Mouse (Mus musculus) stomach, postnatal 0 days (tissue): Measurements from ENCODE around the gene Ndufa8. TPM values are rescaled to one million over a fixed set of nuclear protein-coding genes. Genes with fewer than 3 reads are reported as not detected.

ENCODE experiments used
- ATAC-seq: fragments of 200-750 bp; cut with Nextera tagmentation; 2 replicates; pipeline ENCODE4 v1.8.0; 2017; ENCODE audit not compliant: low FRiP score, low TSS enrichment
- DNase-seq: peaks from one replicate; pipeline ENCODE4 v3.0.0-alpha.2; 2016; ENCODE audit warnings: low spot score
- H3K27ac ChIP-seq: fragments of 300-500 bp; sonication (generic); replicated peaks from 2 replicates; pipeline ENCODE4 v1.5.1; 2014; ENCODE audit warnings: mild to moderate bottlenecking, control low read depth
- H3K27me3 ChIP-seq: fragments of 300-500 bp; sonication (generic); 2 replicates; pipeline ENCODE4 v1.6.1; 2014; ENCODE audit warnings: low read length; ENCODE audit not compliant: control insufficient read depth, insufficient read depth
- H3K36me3 ChIP-seq: fragments of 300-500 bp; sonication (generic); 2 replicates; pipeline ENCODE4 v1.6.1; 2014; ENCODE audit warnings: low read length, mixed read lengths; ENCODE audit not compliant: control insufficient read depth, insufficient read depth
- H3K4me1 ChIP-seq: fragments of 300-500 bp; sonication (generic); replicated peaks from 2 replicates; pipeline ENCODE4 v1.6.1; 2014; ENCODE audit warnings: antibody characterized with exemption; ENCODE audit not compliant: control insufficient read depth, insufficient read depth
- H3K4me2 ChIP-seq: fragments of 300-500 bp; sonication (generic); replicated peaks from 2 replicates; pipeline ENCODE4 v1.6.1; 2014; ENCODE audit warnings: low read depth, mild to moderate bottlenecking, control low read depth, moderate library complexity
- H3K4me3 ChIP-seq: fragments of 300-500 bp; sonication (generic); 2 replicates; pipeline ENCODE4 v1.5.1; 2014; ENCODE audit warnings: low read depth, low read length, control low read depth
- H3K9ac ChIP-seq: fragments of 300-500 bp; sonication (generic); 2 replicates; pipeline ENCODE4 v1.6.1; 2014; ENCODE audit warnings: mild to moderate bottlenecking, low read length, control low read depth, mixed read lengths
- H3K9me3 ChIP-seq: fragments of 300-500 bp; sonication (generic); 2 replicates; pipeline ENCODE4 v1.6.1; 2016; ENCODE audit warnings: low read length; ENCODE audit not compliant: control insufficient read depth
- CTCF ChIP-seq: IDR thresholded peaks from 2 replicates; pipeline ENCODE4 v1.5.1; 2016; ENCODE audit warnings: antibody characterized with exemption, low read depth, mild to moderate bottlenecking, moderate library complexity
- EP300 ChIP-seq: optimal IDR thresholded peaks from 2 replicates; pipeline ENCODE3; 2016; ENCODE audit warnings: antibody characterized with exemption
- WGBS: fragments of 180-500 bp; shearing (Covaris S2); extraction: QIAGEN DNeasy Blood & Tissue Kit; methylation state at CpG from one replicate; pipeline ENCODE4 v1.1.7; 2014; 5-methylcytosine and 5-hydroxymethylcytosine counted together
- polyA plus RNA-seq: library from polyadenylated mRNA; unstranded; fragments of >200 nt; fragmentation: Nextera tagmentation; extraction: Ambion mirVana; gene quantifications from 2 replicates; pipeline ENCODE4 v1.2.1, GENCODE M21; 2015

Gene Ndufa8
- polyA plus RNA-seq, 1 experiment from 2014 or later = 237 TPM

GRCm38 (mm10) chr2:35994303-35994702 is 54.9 kb downstream of the Ndufa8 start:
- no peak overlapping the region for H3K4me2 ChIP-seq
- H3K27ac ChIP-seq = no peak overlapping the region
- TF ChIP-seq EP300 = no peak
- TF ChIP-seq CTCF = no peak
- no peaks in the 10 kb centered on the region for H3K36me3 ChIP-seq
- DNase-seq (no peak), ATAC-seq (no peak)
- 54% methylated on average over 6 of the region's 6 CpGs for WGBS
- H3K27me3 ChIP-seq = no peaks in the 10 kb centered on the region
- H3K9me3 ChIP-seq = no peaks in the 10 kb centered on the region
- no peak overlapping the region for H3K9ac ChIP-seq
- no peaks in the 10 kb centered on the region for H3K4me1 ChIP-seq
- no peak overlapping the region for H3K4me3 ChIP-seq

GRCm38 (mm10) chr2:35993481-35993880 is 55.7 kb downstream of the Ndufa8 start:
- H3K4me3 ChIP-seq = no peak overlapping the region
- DNase-seq = no peak

GRCm38 (mm10) chr2:35992259-35992658 is 56.9 kb downstream of the Ndufa8 start:
- no peak for TF ChIP-seq EP300
- WGBS = 90% methylated on average over 3 of the region's 3 CpGs
- Histone ChIP-seq H3K27me3 (no peaks in the 10 kb centered on the region), H3K4me1 (no peaks in the 10 kb centered on the region), H3K9me3 (no peaks in the 10 kb centered on the region), H3K4me3 (no peak overlapping the region), H3K9ac (no peak overlapping the region), H3K36me3 (no peaks in the 10 kb centered on the region), H3K4me2 (no peak overlapping the region), H3K27ac (no peak overlapping the region)
- DNase-seq = no peak
- no peak for ATAC-seq

More at GRCm38 (mm10) chr2:35993481-35993880, 55.7 kb downstream of the Ndufa8 start:
- no peaks in the 10 kb centered on the region for H3K36me3 ChIP-seq
- H3K4me2 ChIP-seq = no peak overlapping the region
- TF ChIP-seq CTCF = no peak
- no peak for TF ChIP-seq EP300
- WGBS = 81% methylated on average over 2 of the region's 2 CpGs
- no peak overlapping the region for H3K27ac ChIP-seq
- H3K4me1 ChIP-seq = no peaks in the 10 kb centered on the region
- H3K27me3 ChIP-seq = no peaks in the 10 kb centered on the region
- H3K9ac ChIP-seq = no peak overlapping the region
- no peak for ATAC-seq
- no peaks in the 10 kb centered on the region for H3K9me3 ChIP-seq

Other genes starting within 250 kb of the Ndufa8 start
- gene Ttll11, start 69.5 kb downstream of the Ndufa8 start, polyA plus RNA-seq = 0.55 and 0.91 TPM in 2 replicates
- not detected in 2 replicates for gene Morn5, start 52 bp upstream of the Ndufa8 start, polyA plus RNA-seq
- 0.41 and 0.79 TPM in 2 replicates for gene Lhx6, start 56.0 kb upstream of the Ndufa8 start, polyA plus RNA-seq
- 19.2 and 21.0 TPM in 2 replicates for gene Mrrf, start 87.0 kb upstream of the Ndufa8 start, polyA plus RNA-seq
- 33.7 and 34.0 TPM in 2 replicates for gene Rbm18, start 87.4 kb upstream of the Ndufa8 start, polyA plus RNA-seq
- 31.0 and 36.2 TPM in 2 replicates for gene Ptgs1, start 181.0 kb upstream of the Ndufa8 start, polyA plus RNA-seq